Mouse (Mus musculus) E14TG2a.4 (cell line): ENCODE measurements at regions not wholly inside any gene's neighbourhood (a gene's known extent, or its start where the extent isn't known, plus 50 kb on each side); places are given as distances from the start of the nearest gene placed in this dataset.

ENCODE experiments used
- CTCF ChIP-seq: conservative IDR thresholded peaks from 2 replicates; pipeline ENCODE4 v1.5.1; 2014; ENCODE audit warnings: low read length
- POU5F1 ChIP-seq: IDR thresholded peaks from 2 replicates; pipeline ENCODE4 v1.6.1; 2014; ENCODE audit warnings: low read length, borderline replicate concordance

- no peak for TF ChIP-seq CTCF
- no peak for TF ChIP-seq POU5F1
Measured at GRCm38 (mm10) chr6:39263615-39264014, 57.0 kb upstream of the Kdm7a start.
